Mouse (Mus musculus) left cerebral cortex, adult 6 months (tissue): ENCODE measurements around the gene Zfr2. TPM values are rescaled to one million over a fixed set of nuclear protein-coding genes. Genes with fewer than 3 reads are reported as not detected.

Experiments
- long read RNA-seq, 2 experiments: library from polyadenylated mRNA; unstranded; transcript quantifications; one replicate each; pipeline ENCODE4 v2.0.0; 2019 to 2020
- polyA plus RNA-seq: library from polyadenylated mRNA; unstranded; fragments of <200 nt; fragmentation: Nextera tagmentation; gene quantifications from 2 replicates; pipeline ENCODE4 v1.2.3, GENCODE M21; 2021

Gene Zfr2
- 25.5 and 28.7 TPM in 2 replicates for polyA plus RNA-seq
- long read RNA-seq, experiment 1, transcript Zfr2-201 (18 exons, 3,349 nt): major isoform, 66 of 211 reads
- long read RNA-seq, experiment 1, transcript Zfr2-203 (4 exons, 2,871 nt): minor isoform, 7 of 211 reads
- long read RNA-seq, experiment 1, partial matches to known transcripts: 22 of 211 reads
- long read RNA-seq, experiment 1, other reads (novel, unspliced or antisense): 116 of 211 reads
- long read RNA-seq, experiment 2, transcript Zfr2-201 (18 exons, 3,349 nt): major isoform, 11 of 29 reads
- long read RNA-seq, experiment 2, partial matches to known transcripts: 8 of 29 reads
- long read RNA-seq, experiment 2, other reads (novel, unspliced or antisense): 10 of 29 reads

DNA sequence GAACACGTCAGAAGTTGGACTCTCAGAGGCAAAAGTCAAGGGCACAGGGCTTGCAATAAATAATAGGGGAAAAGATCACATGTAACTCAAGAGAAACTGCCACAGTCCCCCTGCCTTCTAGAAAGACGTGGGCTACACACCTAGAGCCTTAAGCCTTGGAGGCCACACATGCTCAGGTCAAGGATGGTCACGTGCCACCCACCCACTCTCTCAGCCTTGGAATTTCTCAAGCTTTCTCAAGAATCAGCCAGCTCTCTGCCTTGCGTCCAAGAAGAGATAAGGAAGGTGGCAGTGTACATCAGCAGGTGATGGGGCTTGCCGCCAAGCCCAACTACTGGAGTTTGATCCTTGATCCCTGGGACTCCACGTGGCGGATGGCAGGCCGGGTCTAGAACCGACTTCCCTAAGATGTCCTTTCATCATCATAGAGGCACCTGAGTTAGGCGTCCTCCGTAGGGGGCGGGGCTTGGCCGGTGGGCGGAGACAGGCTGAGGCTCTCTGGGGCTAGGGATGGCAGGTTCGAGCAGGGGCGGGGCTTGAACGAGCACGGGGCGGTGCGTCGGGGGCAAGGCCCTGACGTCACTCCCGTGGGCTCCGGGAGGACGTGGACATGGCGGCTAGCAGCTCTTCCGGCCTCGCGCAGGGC is at the start of gene Zfr2:
Gene Zfr2 (plus strand): TSS at position 576 of the 646 bp plus-strand sequence.

GRCm38 (mm10) chr10:81183805-81184204 is 49.1 kb upstream of the Zfr2 start, which contains the start of gene 4930442H23Rik:
4930442H23Rik (minus strand) TSS chr10:81183849.

DNA sequence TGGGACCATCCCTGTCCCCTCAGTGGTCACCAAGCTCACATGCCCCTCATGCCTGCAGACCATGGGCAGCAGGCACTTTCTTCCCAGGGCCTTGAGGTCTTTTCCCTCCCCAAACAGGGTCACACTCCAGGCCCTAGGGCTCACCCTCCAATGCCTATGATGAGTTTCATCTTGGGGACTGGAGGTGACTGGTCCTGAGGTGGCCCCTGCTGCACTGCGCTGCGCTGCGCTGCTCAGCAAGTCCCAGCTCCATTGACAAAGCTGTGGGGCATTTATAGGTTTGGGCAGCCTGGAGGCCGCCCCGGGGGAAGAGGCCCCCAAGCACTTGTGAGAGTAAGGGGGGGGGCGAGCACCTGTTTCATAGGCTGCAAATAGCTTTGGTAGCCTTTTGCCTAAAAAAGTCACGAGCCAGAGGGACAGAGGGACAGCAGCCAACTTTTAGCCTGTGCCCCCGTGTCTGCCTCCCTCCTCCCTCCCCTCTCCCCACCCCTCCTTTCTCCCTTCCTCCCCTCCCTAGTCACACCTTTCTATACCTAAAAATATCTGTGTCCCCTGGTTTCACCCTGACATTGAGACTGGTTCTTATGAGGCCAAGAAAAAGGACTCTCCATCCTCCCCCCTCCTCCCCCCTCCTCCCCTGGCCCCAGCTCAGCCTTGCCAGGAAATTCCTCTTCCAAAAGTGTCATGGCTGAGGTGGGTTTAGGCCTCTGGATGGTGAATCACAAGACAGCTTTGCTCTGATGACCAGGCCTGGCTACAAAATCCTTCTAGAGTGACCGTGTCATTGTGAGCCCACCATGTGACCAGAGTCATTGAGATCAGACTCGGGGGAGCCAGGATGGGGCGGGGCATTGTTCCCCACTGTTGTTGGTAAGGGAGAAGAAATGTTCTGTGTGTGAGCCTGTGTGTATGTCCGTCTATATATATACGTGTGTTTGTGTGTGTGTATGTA is 30.9 kb upstream of the Zfr2 start, which contains the start of gene Nmrk2:
Gene Nmrk2 (minus strand): TSS at position 245 of the 952 bp plus-strand sequence.

GRCm38 (mm10) chr10:81230438-81231332 is 2.3 kb upstream of the Zfr2 start, which contains the start of gene Atcay:
Atcay (minus strand) TSS chr10:81230833.

GRCm38 (mm10) chr10:81252424-81253419 is 19.8 kb downstream of the Zfr2 start, which contains the start of gene Matk:
Matk (plus strand) TSS chr10:81252935.

DNA sequence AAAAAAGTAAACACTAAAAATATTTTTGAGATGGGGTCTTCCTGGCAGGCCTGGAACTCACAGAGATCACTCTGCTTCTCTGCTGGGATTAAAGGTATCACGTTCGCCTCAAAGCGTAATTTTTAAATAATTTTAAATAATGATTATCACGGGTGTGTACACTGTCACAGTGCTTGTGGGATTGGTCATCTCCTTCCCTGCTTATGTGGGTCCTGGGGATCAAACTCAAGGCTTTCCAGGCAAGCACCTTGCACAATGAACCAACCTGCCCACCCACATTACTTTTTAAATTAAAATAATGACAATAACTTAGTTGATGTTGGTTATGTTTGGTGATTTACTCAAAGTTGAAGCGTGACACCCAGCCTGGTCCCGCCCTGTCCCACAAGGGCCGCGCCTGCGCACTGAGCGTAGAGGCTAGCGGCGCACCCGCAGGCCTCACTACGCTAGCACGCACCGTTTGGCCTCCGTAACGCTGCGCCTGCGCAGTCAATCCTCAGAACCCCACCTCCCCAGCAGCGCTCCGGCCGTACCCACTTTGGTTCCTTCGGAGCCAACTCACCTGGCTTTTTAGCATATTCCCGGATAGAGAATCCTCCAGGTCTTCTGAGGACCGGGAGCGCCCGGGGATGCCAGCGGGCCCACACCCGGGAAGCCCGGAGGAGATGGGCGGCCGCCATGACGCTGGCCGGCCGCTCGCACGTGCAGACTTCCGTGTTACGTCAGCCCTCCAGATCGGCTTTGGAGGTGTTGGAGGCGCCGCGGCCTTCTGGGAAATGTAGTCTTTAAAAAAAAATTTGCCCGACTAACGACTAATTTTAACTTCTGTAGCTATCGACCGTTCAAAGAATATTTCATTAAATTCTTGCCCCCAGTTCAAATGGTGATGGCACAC is 33.5 kb downstream of the Zfr2 start, which contains the start of the genes Mrpl54 and Apba3:
Gene Mrpl54 (minus strand): TSS at position 724 of the 895 bp plus-strand sequence.
Gene Apba3 (plus strand): TSS at position 750 of the 895 bp plus-strand sequence.

DNA sequence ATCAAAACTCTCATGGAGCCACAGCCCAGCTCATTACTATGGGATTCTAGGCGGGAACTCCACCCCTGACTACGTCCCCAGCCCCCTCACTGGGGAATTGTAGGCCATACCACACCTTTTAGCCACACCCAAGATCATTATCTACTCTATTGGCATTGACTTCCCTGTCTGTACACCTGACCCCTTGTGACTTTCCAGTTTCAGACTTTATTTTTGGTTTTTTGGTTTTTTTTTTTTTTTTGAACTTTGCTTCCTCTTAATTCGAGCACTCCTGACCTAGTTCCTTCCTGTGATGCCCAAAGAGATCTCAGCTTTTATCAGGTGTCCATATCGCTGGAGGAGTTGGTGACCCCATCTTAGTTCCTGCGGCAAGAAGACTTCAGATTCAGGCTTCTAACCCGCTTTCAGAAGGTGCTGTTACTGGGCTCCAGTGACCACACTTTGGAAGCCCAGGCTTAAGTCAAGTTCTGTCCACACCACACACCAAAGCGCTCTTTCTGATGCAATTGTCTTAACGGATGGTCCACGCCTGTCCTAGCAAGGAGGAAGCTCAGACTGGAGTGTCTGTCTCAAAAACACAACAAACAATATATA is 58.7 kb downstream of the Zfr2 start, which contains the start of gene Tjp3:
Gene Tjp3 (minus strand): TSS at position 71 of the 594 bp plus-strand sequence.

GRCm38 (mm10) chr10:81292554-81293333 is 59.8 kb downstream of the Zfr2 start, which contains the start of gene Pip5k1c:
Pip5k1c (plus strand) TSS chr10:81292963.

Other genes with a start within 250 kb of the Zfr2 start
- 51.0 and 79.6 TPM in 2 replicates for gene Gng7, start 218.2 kb upstream of the Zfr2 start, polyA plus RNA-seq
- 37.8 and 61.2 TPM in 2 replicates for gene Diras1, start 207.5 kb upstream of the Zfr2 start, polyA plus RNA-seq
- 31.5 and 39.4 TPM in 2 replicates for gene Slc39a3, start 195.7 kb upstream of the Zfr2 start, polyA plus RNA-seq
- gene Sgta, start 173.0 kb upstream of the Zfr2 start, polyA plus RNA-seq: 216 and 260 TPM in 2 replicates
- 20.8 and 27.8 TPM in 2 replicates for gene Thop1, start 163.1 kb upstream of the Zfr2 start, polyA plus RNA-seq
- gene Creb3l3, start 134.3 kb upstream of the Zfr2 start, polyA plus RNA-seq: 0.36 and 0.86 TPM in 2 replicates
- 111 and 115 TPM in 2 replicates for gene Map2k2, start 127.2 kb upstream of the Zfr2 start, polyA plus RNA-seq
- gene Zbtb7a, start 97.9 kb upstream of the Zfr2 start, polyA plus RNA-seq: 93.9 and 115 TPM in 2 replicates
- gene Pias4, start 65.2 kb upstream of the Zfr2 start, polyA plus RNA-seq: 19.6 and 22.7 TPM in 2 replicates
- gene Eef2, start 56.5 kb upstream of the Zfr2 start, polyA plus RNA-seq: 720 and 722 TPM in 2 replicates
- 1.8 and 81.3 TPM in 2 replicates for gene Dapk3, start 50.1 kb upstream of the Zfr2 start, polyA plus RNA-seq
- gene 4930442H23Rik, start 49.3 kb upstream of the Zfr2 start, polyA plus RNA-seq: 0.09 TPM in 1 of 2 replicates, not detected in the other
- gene Nmrk2, start 31.1 kb upstream of the Zfr2 start, polyA plus RNA-seq: not detected in 2 replicates
- gene Atcay, start 2.3 kb upstream of the Zfr2 start, polyA plus RNA-seq: 50.9 and 79.7 TPM in 2 replicates
- gene Matk, start 19.8 kb downstream of the Zfr2 start, polyA plus RNA-seq: 125 and 168 TPM in 2 replicates
- gene Mrpl54, start 33.8 kb downstream of the Zfr2 start, polyA plus RNA-seq: 120 and 129 TPM in 2 replicates
- gene Apba3, start 33.8 kb downstream of the Zfr2 start, polyA plus RNA-seq: 20.8 and 21.3 TPM in 2 replicates
- 0.21 and 0.37 TPM in 2 replicates for gene Tjp3, start 58.4 kb downstream of the Zfr2 start, polyA plus RNA-seq
- 70.9 and 115 TPM in 2 replicates for gene Pip5k1c, start 59.8 kb downstream of the Zfr2 start, polyA plus RNA-seq
- gene Cactin, start 87.9 kb downstream of the Zfr2 start, polyA plus RNA-seq: 13.7 and 15.7 TPM in 2 replicates
- 0.78 and 1.2 TPM in 2 replicates for gene Tbxa2r, start 95.6 kb downstream of the Zfr2 start, polyA plus RNA-seq
- 0.44 and 0.73 TPM in 2 replicates for gene Gipc3, start 110.1 kb downstream of the Zfr2 start, polyA plus RNA-seq
- 24.0 and 36.0 TPM in 2 replicates for gene Hmg20b, start 117.3 kb downstream of the Zfr2 start, polyA plus RNA-seq
- 11.3 and 14.9 TPM in 2 replicates for gene Mfsd12, start 124.3 kb downstream of the Zfr2 start, polyA plus RNA-seq
- 0.19 and 0.63 TPM in 2 replicates for gene 4930404N11Rik, start 132.7 kb downstream of the Zfr2 start, polyA plus RNA-seq
- 50.1 and 52.0 TPM in 2 replicates for gene Fzr1, start 145.4 kb downstream of the Zfr2 start, polyA plus RNA-seq
- gene Dohh, start 151.3 kb downstream of the Zfr2 start, polyA plus RNA-seq: 160 and 212 TPM in 2 replicates
- gene Gm48551, start 151.3 kb downstream of the Zfr2 start, polyA plus RNA-seq: 2.5 and 3.2 TPM in 2 replicates
- gene Gm48552, start 155.8 kb downstream of the Zfr2 start, polyA plus RNA-seq: 0.80 and 2.4 TPM in 2 replicates
- gene Smim24, start 159.9 kb downstream of the Zfr2 start, polyA plus RNA-seq: 1.6 and 2.1 TPM in 2 replicates
- 21.8 and 30.9 TPM in 2 replicates for gene Nfic, start 222.5 kb downstream of the Zfr2 start, polyA plus RNA-seq
- 38.3 and 133 TPM in 2 replicates for gene Celf5, start 249.6 kb downstream of the Zfr2 start, polyA plus RNA-seq